Mouse (Mus musculus): ENCODE data around the gene Guk1. TPM values are rescaled to one million over a fixed set of nuclear protein-coding genes. Genes with fewer than 3 reads are reported as not detected.
A peak's percentile ranks its signal among the peaks of the same experiment; 100 is the strongest.

Gene Guk1
- polyA plus RNA-seq, 1 experiment from 2014 or later: 124 TPM

DNA sequence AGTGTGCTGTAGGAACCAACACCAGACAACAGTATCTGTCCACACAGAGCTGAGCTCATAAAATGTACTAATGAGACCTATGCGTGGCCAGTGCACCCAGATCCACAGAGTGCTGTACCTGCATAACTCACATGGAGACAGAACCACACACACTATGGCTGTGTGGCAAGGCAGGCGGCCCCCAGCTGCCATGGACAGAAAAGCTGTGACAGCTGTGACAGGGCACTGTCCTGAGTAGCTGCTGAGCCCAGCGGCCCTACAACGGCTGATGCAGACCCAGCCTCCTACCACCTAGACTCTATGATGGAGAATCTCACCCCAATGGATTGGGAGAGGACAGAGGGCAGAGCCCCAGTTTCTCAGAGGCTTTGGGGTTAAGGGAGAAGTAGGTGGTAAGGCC is 32.5 kb downstream of the Guk1 start:
- peaks cover 30% of the 10 kb centered on the region for H3K36me3 ChIP-seq
- ATAC-seq (ENCODE audit: insufficient number of reproducible peaks, low FRiP score, low TSS enrichment, low read depth): no peak
- no peak overlapping the region for H3K4me2 ChIP-seq
- 79% methylated on average over 4 of the region's 4 CpGs for WGBS
- no peaks in the 10 kb centered on the region for H3K27me3 ChIP-seq
- H3K4me3 ChIP-seq: no peak overlapping the region
- H3K9me3 ChIP-seq: no peaks in the 10 kb centered on the region
- H3K4me1 ChIP-seq: peaks cover 9% of the 10 kb centered on the region
- no peak overlapping the region for H3K27ac ChIP-seq
- no peak overlapping the region for H3K9ac ChIP-seq

DNA sequence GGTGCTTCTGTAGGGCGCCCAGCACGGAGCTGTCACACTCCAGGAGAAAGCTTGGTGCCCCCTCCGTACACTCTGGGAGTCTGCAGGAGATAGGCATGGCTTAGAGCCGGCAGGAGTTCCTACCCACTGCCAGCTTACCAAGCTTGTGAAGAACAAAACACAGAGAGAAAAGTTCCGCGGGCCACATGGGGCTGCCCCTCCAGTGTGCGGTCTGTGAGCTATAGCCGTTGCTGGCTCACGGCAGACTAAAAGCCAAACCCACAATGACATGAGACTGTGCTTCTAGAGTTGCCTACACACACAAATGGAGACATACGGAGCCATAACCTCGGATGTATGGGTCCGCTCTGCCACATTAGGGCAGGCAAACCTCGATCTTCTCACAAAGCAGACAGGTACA is 32.9 kb downstream of the Guk1 start:
- no peak for ATAC-seq (ENCODE audit: insufficient number of reproducible peaks, low FRiP score, low TSS enrichment, low read depth)

DNA sequence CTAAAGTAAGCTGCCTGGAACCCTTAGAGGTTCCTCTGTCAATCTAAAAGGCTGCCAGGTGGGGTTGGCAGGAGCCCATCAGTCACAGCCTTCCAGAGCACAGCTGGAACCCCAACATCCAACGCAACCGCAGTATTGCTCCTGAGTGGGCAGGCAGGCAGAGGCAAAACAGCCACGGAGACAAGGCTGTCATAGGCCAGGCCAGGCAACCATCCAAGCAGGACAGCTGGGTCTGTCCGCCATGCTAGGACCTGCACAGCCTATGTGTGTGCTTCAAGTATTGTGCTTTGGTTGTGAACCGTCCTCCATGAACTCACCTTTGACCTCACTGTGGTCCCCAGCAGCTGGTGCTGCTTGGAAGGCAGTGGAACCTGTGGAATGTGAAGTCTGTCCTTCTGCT is 36.1 kb downstream of the Guk1 start:
- H3K4me1 ChIP-seq: no peaks in the 10 kb centered on the region
- H3K4me2 ChIP-seq: no peak overlapping the region
- H3K27me3 ChIP-seq: no peaks in the 10 kb centered on the region
- no peak overlapping the region for H3K9ac ChIP-seq
- ATAC-seq (ENCODE audit: insufficient number of reproducible peaks, low FRiP score, low TSS enrichment, low read depth): no peak
- H3K36me3 ChIP-seq: peaks cover 30% of the 10 kb centered on the region
- H3K9me3 ChIP-seq: no peaks in the 10 kb centered on the region
- WGBS: 86% methylated on average over 5 of the region's 5 CpGs
- H3K27ac ChIP-seq: no peak overlapping the region
- H3K4me3 ChIP-seq: no peak overlapping the region

More for the DNA sequence above, 32.9 kb downstream of the Guk1 start:
- Histone ChIP-seq H3K27me3 (no peaks in the 10 kb centered on the region), H3K9me3 (no peaks in the 10 kb centered on the region), H3K4me3 (no peak overlapping the region), H3K4me1 (peaks cover 9% of the 10 kb centered on the region), H3K9ac (no peak overlapping the region), H3K27ac (no peak overlapping the region), H3K36me3 (peaks cover 30% of the 10 kb centered on the region), H3K4me2 (no peak overlapping the region)
- WGBS: 89% methylated on average over 13 of the region's 13 CpGs

DNA sequence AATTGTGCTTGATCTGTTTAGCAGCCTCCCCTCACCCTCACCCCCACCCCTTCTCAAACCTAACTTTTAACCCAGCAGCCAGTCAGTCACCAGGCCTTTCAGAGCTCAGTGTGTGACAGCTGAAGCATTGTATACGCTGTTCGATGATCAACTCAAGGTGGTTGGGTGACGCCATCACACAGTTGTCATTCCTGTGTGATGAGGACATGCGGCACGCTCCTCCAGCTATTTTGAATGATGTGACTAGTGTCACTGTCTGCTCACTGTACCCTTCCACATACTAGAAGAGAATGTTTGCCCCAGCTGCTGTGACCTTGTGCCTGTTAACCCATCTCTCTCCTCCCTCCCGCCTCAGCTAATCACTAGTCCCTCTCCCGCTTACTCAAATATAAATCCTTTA is 37.8 kb downstream of the Guk1 start:
- Histone ChIP-seq H3K4me1 (no peaks in the 10 kb centered on the region), H3K27ac (no peak overlapping the region), H3K27me3 (no peaks in the 10 kb centered on the region), H3K9me3 (no peaks in the 10 kb centered on the region), H3K4me2 (no peak overlapping the region), H3K9ac (no peak overlapping the region), H3K36me3 (peaks cover 30% of the 10 kb centered on the region), H3K4me3 (no peak overlapping the region)
- 82% methylated on average over 7 of the region's 7 CpGs for WGBS
- ATAC-seq (ENCODE audit: insufficient number of reproducible peaks, low FRiP score, low TSS enrichment, low read depth): no peak

DNA sequence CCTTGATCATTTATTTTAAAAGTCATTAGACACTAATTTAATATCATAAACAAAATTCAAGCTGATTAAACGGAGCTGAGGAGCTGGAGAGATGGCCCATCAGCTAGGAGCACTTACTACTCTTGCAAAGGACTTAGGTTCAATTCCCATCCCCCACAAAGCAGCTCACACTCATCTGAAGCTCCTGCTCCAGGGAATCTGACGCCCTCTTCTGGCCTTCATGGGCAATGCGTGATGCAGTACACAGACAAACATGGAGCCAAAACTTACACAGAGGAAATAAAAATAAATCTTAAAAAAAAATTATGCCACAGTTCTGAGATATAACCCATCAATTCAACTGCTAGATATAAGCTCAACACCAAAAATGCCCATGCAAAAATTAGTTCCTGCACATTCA is 40.3 kb downstream of the Guk1 start:
- Histone ChIP-seq H3K27ac (no peak overlapping the region), H3K4me1 (no peaks in the 10 kb centered on the region), H3K36me3 (peaks cover 11% of the 10 kb centered on the region; the same call in 1 of the 2 replicates), H3K9ac (no peak overlapping the region), H3K27me3 (no peaks in the 10 kb centered on the region), H3K4me3 (no peak overlapping the region), H3K9me3 (no peaks in the 10 kb centered on the region), H3K4me2 (no peak overlapping the region)
- WGBS: 27% methylated on average over 3 of the region's 3 CpGs
- no peak for ATAC-seq (ENCODE audit: insufficient number of reproducible peaks, low FRiP score, low TSS enrichment, low read depth)

DNA sequence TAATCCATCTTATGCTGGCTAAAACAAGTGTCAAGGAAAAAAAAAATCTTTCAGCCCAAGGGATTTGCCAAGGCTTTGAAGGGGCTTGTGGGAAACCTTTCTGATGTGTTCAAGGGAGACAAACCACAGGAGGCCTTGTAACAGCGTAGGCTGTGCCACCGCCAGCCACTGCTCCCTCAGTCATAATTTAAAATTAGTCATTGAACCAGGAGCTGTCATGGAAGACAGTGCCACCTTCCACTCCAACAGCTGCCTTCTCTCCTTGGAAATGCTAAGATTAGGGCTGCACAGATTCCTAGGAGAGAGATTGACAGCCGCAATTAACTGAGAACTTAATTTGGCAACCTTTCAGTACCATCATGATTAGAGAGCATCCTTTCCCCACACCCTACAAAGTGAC is 42.7 kb downstream of the Guk1 start:
- Histone ChIP-seq H3K36me3 (no peaks in the 10 kb centered on the region), H3K4me2 (no peak overlapping the region), H3K9ac (no peak overlapping the region), H3K9me3 (no peaks in the 10 kb centered on the region), H3K4me3 (no peak overlapping the region), H3K27ac (no peak overlapping the region), H3K4me1 (no peaks in the 10 kb centered on the region), H3K27me3 (no peaks in the 10 kb centered on the region)
- ATAC-seq (ENCODE audit: insufficient number of reproducible peaks, low FRiP score, low TSS enrichment, low read depth): no peak
- 71% methylated on average over 3 of the region's 3 CpGs for WGBS

DNA sequence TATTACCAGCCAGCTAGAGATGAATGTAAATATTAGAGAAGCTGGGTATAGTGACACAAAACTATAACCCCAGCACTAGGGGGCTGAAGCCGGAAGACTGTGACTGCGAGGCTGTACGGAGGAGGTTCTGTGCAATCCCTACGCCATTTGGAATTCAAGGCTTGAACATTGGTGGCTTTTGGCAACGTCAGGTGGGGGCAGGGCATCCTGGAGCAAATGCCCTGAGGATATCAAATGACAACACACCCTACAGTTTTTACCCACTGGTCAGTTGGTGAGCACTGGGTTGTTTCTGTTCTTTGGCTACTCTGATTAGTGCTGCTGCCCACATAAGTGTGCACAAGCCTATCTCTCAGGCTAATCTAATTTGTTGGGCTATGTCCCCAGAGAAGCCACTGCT is 49.0 kb downstream of the Guk1 start:
- ATAC-seq (ENCODE audit: insufficient number of reproducible peaks, low FRiP score, low TSS enrichment, low read depth): no peak
- 67% methylated on average over 5 of the region's 5 CpGs for WGBS
- peaks cover 2% of the 10 kb centered on the region; the same call in 1 of the 2 replicates for H3K4me1 ChIP-seq
- H3K36me3 ChIP-seq: no peaks in the 10 kb centered on the region
- H3K9me3 ChIP-seq: no peaks in the 10 kb centered on the region
- no peak overlapping the region for H3K9ac ChIP-seq
- H3K27ac ChIP-seq: no peak overlapping the region
- no peak overlapping the region for H3K4me3 ChIP-seq
- peaks cover 7% of the 10 kb centered on the region for H3K27me3 ChIP-seq
- H3K4me2 ChIP-seq: no peak overlapping the region

DNA sequence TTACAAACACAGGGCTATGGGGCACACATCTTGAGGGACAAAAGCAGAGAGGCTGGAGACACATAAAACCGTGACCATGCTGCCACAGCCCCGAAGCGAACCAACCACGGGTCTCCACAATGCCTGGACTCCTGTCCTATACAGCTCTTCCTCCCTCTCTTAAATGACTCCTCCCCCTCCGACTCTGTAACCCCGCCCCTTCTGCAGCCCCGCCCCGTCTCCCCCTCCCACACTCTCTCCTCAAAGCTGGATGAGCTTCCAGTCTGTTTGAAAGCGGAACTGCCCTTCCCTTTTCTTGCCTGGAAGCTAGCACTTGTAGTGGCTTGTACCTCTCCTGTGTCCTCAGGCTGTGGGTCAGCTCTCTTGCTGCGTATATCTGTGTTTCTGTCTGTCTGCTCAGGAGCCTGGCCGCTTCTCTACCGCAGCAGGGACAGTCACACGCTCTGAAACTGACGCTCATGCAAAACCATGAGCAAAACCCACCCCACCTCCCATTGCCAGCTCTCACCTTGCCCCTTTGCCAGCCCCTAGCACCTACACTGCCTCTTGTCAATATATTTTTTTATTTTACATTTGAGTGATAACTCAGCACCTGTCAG is 50.1 kb downstream of the Guk1 start:
- WGBS: 11% methylated on average over 14 of the region's 14 CpGs
- Histone ChIP-seq H3K27me3 (peaks cover 18% of the 10 kb centered on the region), H3K9me3 (no peaks in the 10 kb centered on the region), H3K9ac (no peak overlapping the region), H3K27ac (no peak overlapping the region), H3K4me2 (peak overlapping the region; percentile 29; the same call in 1 of the 2 replicates), H3K4me1 (peaks cover 2% of the 10 kb centered on the region; the same call in 1 of the 2 replicates), H3K36me3 (no peaks in the 10 kb centered on the region), H3K4me3 (no peak overlapping the region)
- no peak for ATAC-seq (ENCODE audit: insufficient number of reproducible peaks, low FRiP score, low TSS enrichment, low read depth)

DNA sequence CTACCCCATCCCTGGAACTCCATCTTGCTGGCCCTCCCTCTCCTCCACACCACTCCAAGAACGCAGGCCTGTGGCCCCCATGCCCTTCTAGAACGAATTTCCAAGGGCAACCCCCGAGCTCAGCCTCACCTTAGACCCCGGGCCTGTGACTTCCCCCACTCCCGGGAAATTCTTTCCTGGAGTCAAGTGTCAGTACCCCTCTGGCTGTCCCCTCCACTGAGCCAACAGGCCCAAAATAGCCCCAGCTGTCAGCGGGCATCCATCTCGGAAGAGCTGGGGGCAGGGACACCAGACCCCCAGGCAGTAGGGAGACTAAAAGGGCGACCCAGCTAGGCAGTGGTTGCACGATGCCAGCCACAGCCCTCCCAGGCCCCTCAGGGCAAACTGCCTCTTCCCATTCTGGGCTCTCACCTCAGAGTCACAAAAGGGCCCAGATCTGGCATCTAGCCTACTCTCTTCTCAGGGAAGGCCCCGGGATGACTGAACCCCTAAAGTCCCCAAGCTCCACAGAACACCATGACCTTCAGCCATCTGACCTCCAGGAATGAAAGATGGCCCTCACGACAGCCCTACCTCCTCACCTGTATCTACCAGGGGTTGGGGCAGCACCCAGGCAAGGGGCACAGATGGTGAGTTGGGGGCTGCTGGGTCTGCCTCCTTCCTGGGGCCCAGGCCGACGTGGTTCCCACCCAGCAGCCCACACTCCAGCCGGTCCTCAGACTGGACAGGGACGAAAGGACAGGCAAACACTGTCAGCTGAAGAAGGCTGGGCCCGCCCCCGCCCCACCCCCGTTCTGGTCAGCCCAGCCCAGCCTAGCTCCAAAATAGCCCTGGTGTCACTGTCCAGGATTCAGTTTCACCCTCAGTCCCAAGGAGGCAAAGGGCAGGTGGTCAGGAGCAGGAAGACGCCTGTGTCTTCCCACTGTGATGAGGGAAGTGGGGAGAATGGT is 53.2 kb downstream of the Guk1 start:
- no peak overlapping the region for H3K27ac ChIP-seq
- ATAC-seq (ENCODE audit: insufficient number of reproducible peaks, low FRiP score, low TSS enrichment, low read depth): no peak
- no peak overlapping the region for H3K4me3 ChIP-seq
- H3K27me3 ChIP-seq: peaks cover 48% of the 10 kb centered on the region
- WGBS: 65% methylated on average over 19 of the region's 19 CpGs
- H3K4me2 ChIP-seq: no peak overlapping the region
- H3K9ac ChIP-seq: no peak overlapping the region
- no peaks in the 10 kb centered on the region for H3K9me3 ChIP-seq
- H3K36me3 ChIP-seq: no peaks in the 10 kb centered on the region
- H3K4me1 ChIP-seq: peaks cover 18% of the 10 kb centered on the region

DNA sequence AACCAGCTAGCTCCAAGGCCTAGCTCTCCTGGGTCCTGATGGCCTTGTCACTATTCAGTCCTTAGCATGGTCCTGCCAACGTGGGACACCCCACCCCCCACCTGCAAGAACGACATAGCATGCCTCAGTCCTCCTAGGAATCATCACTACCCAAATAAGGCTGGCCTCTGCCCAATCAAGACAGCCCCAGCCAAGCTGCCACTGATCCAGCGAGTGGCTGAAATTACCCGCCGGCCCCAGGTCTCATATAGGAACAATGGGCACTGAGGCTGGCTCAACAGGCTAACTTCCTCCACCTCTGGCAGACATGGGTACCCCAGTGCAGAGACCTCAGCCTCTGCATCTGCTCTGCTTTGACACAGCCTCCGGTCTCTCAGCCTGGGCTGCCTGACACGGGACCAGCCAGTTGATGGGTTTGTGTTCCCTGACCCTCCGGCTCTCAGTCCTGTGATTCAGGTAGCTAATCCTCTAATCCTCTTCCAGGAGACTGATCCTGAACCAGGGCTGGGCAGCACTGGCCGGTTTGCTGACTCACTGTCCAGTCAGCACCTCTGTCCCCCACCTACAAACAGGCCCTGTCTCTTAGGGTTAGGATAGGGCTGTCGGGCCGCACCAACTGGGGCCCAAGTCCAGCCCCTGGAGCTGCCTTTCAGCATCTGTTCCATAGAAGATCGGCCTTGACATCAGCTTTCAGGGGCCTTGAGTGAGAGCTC is 54.9 kb downstream of the Guk1 start:
- Histone ChIP-seq H3K27me3 (peaks cover 65% of the 10 kb centered on the region), H3K4me1 (peaks cover 18% of the 10 kb centered on the region), H3K9ac (no peak overlapping the region), H3K4me2 (no peak overlapping the region), H3K9me3 (no peaks in the 10 kb centered on the region), H3K4me3 (no peak overlapping the region), H3K36me3 (no peaks in the 10 kb centered on the region), H3K27ac (no peak overlapping the region)
- ATAC-seq (ENCODE audit: insufficient number of reproducible peaks, low FRiP score, low TSS enrichment, low read depth): no peak
- 70% methylated on average over 12 of the region's 12 CpGs for WGBS

DNA sequence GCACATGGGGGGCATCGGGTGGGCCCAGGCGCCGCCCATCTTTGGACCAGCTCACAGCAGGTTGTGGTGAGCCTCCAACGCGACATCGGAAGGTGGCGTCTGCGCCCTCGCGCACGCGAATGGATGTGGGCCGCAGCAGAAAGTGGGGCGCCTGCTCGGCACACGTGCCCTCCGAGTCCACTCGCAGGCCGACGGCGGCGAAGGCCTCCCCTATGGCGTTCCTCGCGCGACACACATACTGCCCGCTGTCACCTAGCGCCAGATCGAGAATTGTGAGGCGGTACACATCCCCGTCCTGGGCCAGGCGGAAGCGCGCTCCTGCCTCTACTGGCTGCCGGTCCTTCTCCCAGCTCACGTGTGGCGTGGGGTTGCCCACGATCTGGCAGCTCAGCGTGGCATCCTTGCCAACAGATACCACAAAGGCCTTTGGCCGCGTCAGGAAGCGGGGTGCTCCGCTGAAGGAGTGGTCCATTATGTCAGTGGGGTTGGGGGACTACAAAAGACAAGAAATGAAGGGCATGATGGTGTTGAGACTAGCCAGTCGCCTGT is 56.0 kb downstream of the Guk1 start, which contains the start of gene Obscn:
Gene Obscn, minus strand, starts transcription at position 499 of the 549 bp plus-strand sequence.
- Histone ChIP-seq H3K9ac (no peak within 1 kb of the TSS), H3K4me1 (peaks cover 16% of the 10 kb centered on the region), H3K4me3 (peak within 1 kb of the TSS; percentile 21), H3K27ac (no peak within 1 kb of the TSS), H3K27me3 (peaks cover 73% of the 10 kb centered on the region), H3K4me2 (peak within 1 kb of the TSS; percentile 26), H3K36me3 (no peaks in the 10 kb centered on the region), H3K9me3 (no peaks in the 10 kb centered on the region)
- no peak for ATAC-seq (ENCODE audit: insufficient number of reproducible peaks, low FRiP score, low TSS enrichment, low read depth)
- WGBS: 21% methylated on average over 44 of the region's 44 CpGs
